Mouse (Mus musculus): Measurements from ENCODE around the gene Dbndd1. TPM values are rescaled to one million over a fixed set of nuclear protein-coding genes. Genes with fewer than 3 reads are reported as not detected.

Gene Dbndd1
- total and polyA plus RNA-seq, 3 experiments = 0.55 to 2.1 TPM; not detected in 1

DNA sequence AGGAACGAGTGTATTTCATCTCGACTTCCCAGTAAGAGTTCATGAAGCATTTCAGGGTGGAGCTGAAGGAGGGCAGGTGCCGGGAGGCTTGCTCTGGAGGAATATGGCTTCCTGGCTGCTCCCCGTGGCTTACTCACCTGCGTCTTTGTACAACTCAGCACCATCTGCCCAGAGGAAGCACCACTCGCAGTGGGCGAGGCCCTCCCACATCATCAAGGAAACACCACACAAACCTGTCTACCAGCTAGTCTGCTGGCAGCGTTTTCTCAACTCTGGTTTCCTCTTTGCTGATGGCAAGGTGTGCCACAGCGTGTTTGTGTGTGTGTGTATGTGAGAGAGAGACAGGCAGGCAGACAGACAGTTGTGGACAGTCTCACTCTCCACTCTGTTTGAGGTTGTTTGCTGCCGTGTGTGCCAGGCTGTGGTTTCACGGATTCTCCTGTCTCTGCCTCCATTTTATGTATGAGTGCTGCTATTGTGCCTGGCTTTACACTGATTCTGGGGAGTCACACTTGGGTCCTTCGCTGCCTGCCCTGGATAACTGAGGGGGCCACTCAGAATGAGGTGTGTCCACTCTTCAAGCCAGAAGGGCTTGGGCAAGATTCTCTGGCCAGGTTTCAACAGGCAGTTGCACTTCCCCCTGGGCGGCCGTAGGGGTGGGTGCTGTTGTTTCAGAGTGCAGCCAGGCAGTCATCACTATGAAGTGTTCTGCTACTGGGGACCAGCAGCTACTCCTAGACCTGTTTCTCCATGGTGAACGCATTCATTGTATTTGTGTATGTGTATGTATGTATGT is 23.8 kb downstream of the Dbndd1 start:
- H3K79me2 ChIP-seq (replicated peaks; ENCODE audit: control insufficient read depth, extremely low read depth, insufficient read depth, poor library complexity, severe bottlenecking) = no peaks in the 10 kb centered on the region
- H3K9me3 ChIP-seq (replicated peaks; ENCODE audit: low read length) = no peaks in the 10 kb centered on the region
- no peaks in the 10 kb centered on the region for H3K4me1 ChIP-seq (ENCODE audit: control insufficient read depth in 1 of 2, insufficient read depth in 2 of 2)
- H3K4me3 ChIP-seq (replicated peaks in 1 of 3; ENCODE audit: low read depth in 2 of 3, low read length in 2 of 3, poor library complexity in 1 of 3) = no peak overlapping the region
- DNase-seq (ENCODE audit: extremely low read depth) = no peak
- no peak overlapping the region for H3K4me2 ChIP-seq (ENCODE audit: insufficient read depth, low read depth, poor library complexity, severe bottlenecking)
- in situ Hi-C loops (cut with MboI; ENCODE audit: low pct_ligation_motif_present, low pct_unique_long_range_greater_than_20kb, low sequenced_read_pairs) (no loop called here), dilution Hi-C loops (cut with MboI; ENCODE audit: extremely low pct_ligation_motif_present, extremely low pct_unique_long_range_greater_than_20kb, low sequenced_read_pairs) (no loop called here)
- peaks cover 83 to 95% of the 10 kb centered on the region in 2 experiments for H3K36me3 ChIP-seq (replicated peaks in 1 of 2; ENCODE audit: control insufficient read depth in 1 of 2, insufficient read depth in 1 of 2, low read length in 1 of 2)
- no peaks in the 10 kb centered on the region for H3K27me3 ChIP-seq (replicated peaks)
- no peak overlapping the region for H3K9ac ChIP-seq (ENCODE audit: insufficient read depth, low read depth)
- TF ChIP-seq PAX5 (IDR thresholded peaks at IDR 0.05; ENCODE audit: low read length) = no peak
- TF ChIP-seq USF1 (IDR thresholded peaks at IDR 0.05; ENCODE audit: low read depth, low read length) = no peak
- TF ChIP-seq MAFK (IDR thresholded peaks at IDR 0.05; ENCODE audit: insufficient replicate concordance, low read length) = no peak
- no peak overlapping the region for H3K27ac ChIP-seq (ENCODE audit: insufficient read depth, low read depth)

GRCm38 (mm10) chr8:123482627-123483026 is 32.6 kb downstream of the Dbndd1 start:
- Histone ChIP-seq H3K27me3 (replicated peaks) (no peaks in the 10 kb centered on the region), H3K27ac (ENCODE audit: insufficient read depth, low read depth) (no peak overlapping the region), H3K79me2 (replicated peaks; ENCODE audit: control insufficient read depth, extremely low read depth, insufficient read depth, poor library complexity, severe bottlenecking) (peaks cover 29% of the 10 kb centered on the region), H3K9ac (ENCODE audit: insufficient read depth, low read depth) (no peak overlapping the region), H3K4me2 (ENCODE audit: insufficient read depth, low read depth, poor library complexity, severe bottlenecking) (no peak overlapping the region), H3K36me3 (replicated peaks in 1 of 2; ENCODE audit: control insufficient read depth in 1 of 2, insufficient read depth in 1 of 2, low read length in 1 of 2) (peaks cover 55 to 70% of the 10 kb centered on the region in 2 experiments), H3K4me1 (ENCODE audit: control insufficient read depth in 1 of 2, insufficient read depth in 2 of 2) (peaks cover 2 to 15% of the 10 kb centered on the region in 2 experiments; a peak in 2 of 4 replicates), H3K9me3 (replicated peaks; ENCODE audit: low read length) (no peaks in the 10 kb centered on the region), H3K4me3 (replicated peaks in 1 of 3; ENCODE audit: low read depth in 2 of 3, low read length in 2 of 3, poor library complexity in 1 of 3) (no peak overlapping the region)
- DNase-seq (ENCODE audit: extremely low read depth) = no peak
- dilution Hi-C loops (cut with MboI; ENCODE audit: extremely low pct_ligation_motif_present, extremely low pct_unique_long_range_greater_than_20kb, low sequenced_read_pairs) (no loop called here), in situ Hi-C loops (cut with MboI; ENCODE audit: low pct_ligation_motif_present, low pct_unique_long_range_greater_than_20kb, low sequenced_read_pairs) (no loop called here)
- TF ChIP-seq RAD21 (IDR thresholded peaks at IDR 0.05; ENCODE audit: low read depth, low read length) = peak; percentile 14
- no peak for TF ChIP-seq ZC3H11A (IDR thresholded peaks at IDR 0.05; ENCODE audit: low read depth, low read length)
- TF ChIP-seq POLR2AphosphoS2 (IDR thresholded peaks at IDR 0.05; ENCODE audit: low read depth, low read length) = no peak
- TF ChIP-seq CTCF (conservative IDR thresholded peaks at IDR 0.05 in 1 of 2, IDR thresholded peaks at IDR 0.05 in 1 of 2; ENCODE audit: low read depth in 2 of 2, low read length in 2 of 2) = peak in 1 of 2 experiments; percentile 35; a peak in 1 of 4 replicates
- TF ChIP-seq ELF1 (IDR thresholded peaks at IDR 0.05; ENCODE audit: low read depth, low read length) = no peak

GRCm38 (mm10) chr8:123478456-123479218 is 36.6 kb downstream of the Dbndd1 start:
- peak overlapping the region; percentile 40 for H3K4me2 ChIP-seq (ENCODE audit: insufficient read depth, low read depth, poor library complexity, severe bottlenecking)
- dilution Hi-C loops (cut with MboI; ENCODE audit: extremely low pct_ligation_motif_present, extremely low pct_unique_long_range_greater_than_20kb, low sequenced_read_pairs) = no loop called here
- TF ChIP-seq MEF2A (IDR thresholded peaks at IDR 0.05; ENCODE audit: borderline replicate concordance, low read depth, low read length) (no peak), CTCF (conservative IDR thresholded peaks at IDR 0.05 in 1 of 2, IDR thresholded peaks at IDR 0.05 in 1 of 2; ENCODE audit: low read depth in 2 of 2, low read length in 2 of 2) (no peak), NRF1 (IDR thresholded peaks at IDR 0.05; ENCODE audit: low read depth, low read length) (no peak), NELFE (IDR thresholded peaks at IDR 0.05; ENCODE audit: low read depth, low read length) (peak; percentile 26; the same call in 1 of the 2 replicates), POLR2A (IDR thresholded peaks at IDR 0.05; ENCODE audit: low read depth, low read length) (no peak; the same call in 1 of the 2 replicates), ZNF384 (IDR thresholded peaks at IDR 0.05; ENCODE audit: low read depth, low read length) (no peak), USF1 (IDR thresholded peaks at IDR 0.05; ENCODE audit: low read depth, low read length) (no peak), USF2 (conservative IDR thresholded peaks at IDR 0.05; ENCODE audit: low read depth, low read length) (no peak), SMC3 (IDR thresholded peaks at IDR 0.05; ENCODE audit: low read depth, low read length) (no peak), MAFK (IDR thresholded peaks at IDR 0.05; ENCODE audit: insufficient replicate concordance, low read length) (no peak), BHLHE40 (IDR thresholded peaks at IDR 0.05; ENCODE audit: low read depth, low read length) (peak; percentile 40; the same call in 1 of the 2 replicates), UBTF (IDR thresholded peaks at IDR 0.05; ENCODE audit: low read depth, low read length) (no peak), PAX5 (IDR thresholded peaks at IDR 0.05; ENCODE audit: low read length) (no peak), TCF12 (IDR thresholded peaks at IDR 0.05; ENCODE audit: low read depth, low read length) (peak; percentile 37; the same call in 1 of the 2 replicates), MAZ (IDR thresholded peaks at IDR 0.05; ENCODE audit: low read depth, low read length) (0 out of 2 replicates have a peak, but pooled peaks have one; percentile 34), ZMIZ1 (IDR thresholded peaks at IDR 0.05; ENCODE audit: low read depth, low read length) (no peak), RAD21 (IDR thresholded peaks at IDR 0.05; ENCODE audit: low read depth, low read length) (no peak), GABPA (IDR thresholded peaks at IDR 0.05; ENCODE audit: insufficient replicate concordance, low read depth, low read length) (no peak)

More at GRCm38 (mm10) chr8:123478456-123479218, 36.6 kb downstream of the Dbndd1 start:
- Histone ChIP-seq H3K36me3 (replicated peaks in 1 of 2; ENCODE audit: control insufficient read depth in 1 of 2, insufficient read depth in 1 of 2, low read length in 1 of 2) (peaks cover 22 to 35% of the 10 kb centered on the region in 2 experiments), H3K9ac (ENCODE audit: insufficient read depth, low read depth) (peak overlapping the region; percentile 93), H3K27ac (ENCODE audit: insufficient read depth, low read depth) (peak overlapping the region; percentile 83), H3K79me2 (replicated peaks; ENCODE audit: control insufficient read depth, extremely low read depth, insufficient read depth, poor library complexity, severe bottlenecking) (peaks cover 27% of the 10 kb centered on the region), H3K27me3 (replicated peaks) (no peaks in the 10 kb centered on the region), H3K9me3 (replicated peaks; ENCODE audit: low read length) (no peaks in the 10 kb centered on the region), H3K4me3 (replicated peaks in 1 of 3; ENCODE audit: low read depth in 2 of 3, low read length in 2 of 3, poor library complexity in 1 of 3) (peak overlapping the region; percentile 80 to 100 (median 86)), H3K4me1 (ENCODE audit: control insufficient read depth in 1 of 2, insufficient read depth in 2 of 2) (peaks cover 13 to 24% of the 10 kb centered on the region in 2 experiments)
- in situ Hi-C loops (cut with MboI; ENCODE audit: low pct_ligation_motif_present, low pct_unique_long_range_greater_than_20kb, low sequenced_read_pairs) = no loop called here
- DNase-seq (ENCODE audit: extremely low read depth) = peak; percentile 75
